Mouse (Mus musculus): ENCODE results near the gene Tpk1. TPM values are rescaled to one million over a fixed set of nuclear protein-coding genes. Genes with fewer than 3 reads are reported as not detected.

Gene Tpk1
- polyA plus RNA-seq, 1 experiment from 2014 or later: 6.5 TPM

DNA sequence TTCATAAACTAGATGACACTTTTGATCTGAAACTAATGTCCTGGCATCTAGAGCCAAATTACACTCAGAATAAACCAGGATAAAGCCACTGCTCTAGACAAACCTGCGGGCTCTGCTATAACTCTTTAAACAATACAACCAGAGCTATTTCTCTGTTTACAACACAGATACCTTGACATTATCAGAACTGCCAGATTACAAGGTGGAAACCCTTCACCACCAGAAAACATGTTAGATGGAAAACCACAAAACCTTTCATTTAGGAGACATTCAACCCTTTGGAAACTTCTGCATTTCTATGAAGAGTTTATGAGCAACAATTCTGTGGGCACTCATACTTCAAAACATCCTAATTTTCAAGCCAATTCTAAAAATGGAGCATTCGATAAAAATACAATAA is 20.4 kb downstream of the Tpk1 start:
- H3K9me3 ChIP-seq (ENCODE audit: control insufficient read depth, low read length): no peaks in the 10 kb centered on the region
- H3K27ac ChIP-seq (ENCODE audit: low read depth, low read length): no peak overlapping the region
- no peak overlapping the region for H3K4me2 ChIP-seq (ENCODE audit: low read length)
- no peak for ATAC-seq
- H3K9ac ChIP-seq (ENCODE audit: low read depth, low read length): no peak overlapping the region
- H3K4me3 ChIP-seq (ENCODE audit: low read length): no peak overlapping the region
- H3K4me1 ChIP-seq (ENCODE audit: control insufficient read depth, insufficient read depth, low read depth, low read length): no peaks in the 10 kb centered on the region
- H3K36me3 ChIP-seq (ENCODE audit: control insufficient read depth, insufficient read depth, low read length): no peaks in the 10 kb centered on the region
- 91% methylated on average over 2 of the region's 2 CpGs for WGBS
- no peaks in the 10 kb centered on the region for H3K27me3 ChIP-seq (replicated peaks; ENCODE audit: control insufficient read depth, insufficient read depth, low read length)

DNA sequence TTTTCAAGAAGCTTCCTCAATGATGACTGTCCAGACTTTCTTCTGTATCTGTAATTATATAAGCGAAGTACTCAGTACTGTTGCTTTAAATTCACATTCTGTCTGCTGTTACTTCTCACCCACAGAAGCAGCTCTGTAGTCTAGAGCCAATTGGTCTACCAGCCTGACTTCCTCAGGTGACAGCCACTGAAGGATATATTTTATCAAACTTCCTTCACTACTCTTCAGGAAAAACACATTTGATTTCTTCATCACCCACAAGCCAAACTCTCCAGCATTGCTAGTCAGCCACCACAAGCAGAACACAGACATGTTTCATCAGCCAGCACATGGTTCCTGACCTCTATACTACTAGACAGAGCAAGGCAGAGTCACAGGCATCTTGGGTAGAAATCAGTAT is 21.0 kb downstream of the Tpk1 start:
- H3K36me3 ChIP-seq (ENCODE audit: control insufficient read depth, insufficient read depth, low read length): no peaks in the 10 kb centered on the region
- H3K4me3 ChIP-seq (ENCODE audit: low read length): no peak overlapping the region
- H3K9ac ChIP-seq (ENCODE audit: low read depth, low read length): no peak overlapping the region
- no peak overlapping the region for H3K4me2 ChIP-seq (ENCODE audit: low read length)
- H3K27ac ChIP-seq (ENCODE audit: low read depth, low read length): no peak overlapping the region
- no peak for ATAC-seq
- no peaks in the 10 kb centered on the region for H3K27me3 ChIP-seq (replicated peaks; ENCODE audit: control insufficient read depth, insufficient read depth, low read length)
- no peaks in the 10 kb centered on the region for H3K4me1 ChIP-seq (ENCODE audit: control insufficient read depth, insufficient read depth, low read depth, low read length)
- WGBS: 95% methylated on average over 1 of the region's 1 CpGs
- H3K9me3 ChIP-seq (ENCODE audit: control insufficient read depth, low read length): no peaks in the 10 kb centered on the region

- H3K4me2 ChIP-seq (ENCODE audit: low read length): no peak overlapping the region
- no peak overlapping the region for H3K27ac ChIP-seq (ENCODE audit: low read depth, low read length)
- no peak overlapping the region for H3K4me3 ChIP-seq (ENCODE audit: low read length)
- H3K36me3 ChIP-seq (ENCODE audit: control insufficient read depth, insufficient read depth, low read length): no peaks in the 10 kb centered on the region
- H3K27me3 ChIP-seq (replicated peaks; ENCODE audit: control insufficient read depth, insufficient read depth, low read length): no peaks in the 10 kb centered on the region
- no peaks in the 10 kb centered on the region for H3K9me3 ChIP-seq (ENCODE audit: control insufficient read depth, low read length)
- H3K4me1 ChIP-seq (ENCODE audit: control insufficient read depth, insufficient read depth, low read depth, low read length): no peaks in the 10 kb centered on the region
- no peak overlapping the region for H3K9ac ChIP-seq (ENCODE audit: low read depth, low read length)
- ATAC-seq: no peak
- 84% methylated on average over 6 of the region's 6 CpGs for WGBS
Measured at GRCm38 (mm10) chr6:43643718-43644117, 22.4 kb downstream of the Tpk1 start.

- WGBS: 79% methylated on average over 5 of the region's 5 CpGs
- Histone ChIP-seq H3K27me3 (replicated peaks; ENCODE audit: control insufficient read depth, insufficient read depth, low read length) (no peaks in the 10 kb centered on the region), H3K4me1 (ENCODE audit: control insufficient read depth, insufficient read depth, low read depth, low read length) (no peaks in the 10 kb centered on the region), H3K4me3 (ENCODE audit: low read length) (no peak overlapping the region), H3K4me2 (ENCODE audit: low read length) (no peak overlapping the region), H3K27ac (ENCODE audit: low read depth, low read length) (no peak overlapping the region), H3K9ac (ENCODE audit: low read depth, low read length) (no peak overlapping the region), H3K36me3 (ENCODE audit: control insufficient read depth, insufficient read depth, low read length) (no peaks in the 10 kb centered on the region), H3K9me3 (ENCODE audit: control insufficient read depth, low read length) (no peaks in the 10 kb centered on the region)
- no peak for ATAC-seq
Measured at GRCm38 (mm10) chr6:43642375-43642774, 23.7 kb downstream of the Tpk1 start.

- Histone ChIP-seq H3K4me1 (ENCODE audit: control insufficient read depth, insufficient read depth, low read depth, low read length) (no peaks in the 10 kb centered on the region), H3K9me3 (ENCODE audit: control insufficient read depth, low read length) (no peaks in the 10 kb centered on the region)
Measured at GRCm38 (mm10) chr6:43640621-43641020, 25.5 kb downstream of the Tpk1 start.

DNA sequence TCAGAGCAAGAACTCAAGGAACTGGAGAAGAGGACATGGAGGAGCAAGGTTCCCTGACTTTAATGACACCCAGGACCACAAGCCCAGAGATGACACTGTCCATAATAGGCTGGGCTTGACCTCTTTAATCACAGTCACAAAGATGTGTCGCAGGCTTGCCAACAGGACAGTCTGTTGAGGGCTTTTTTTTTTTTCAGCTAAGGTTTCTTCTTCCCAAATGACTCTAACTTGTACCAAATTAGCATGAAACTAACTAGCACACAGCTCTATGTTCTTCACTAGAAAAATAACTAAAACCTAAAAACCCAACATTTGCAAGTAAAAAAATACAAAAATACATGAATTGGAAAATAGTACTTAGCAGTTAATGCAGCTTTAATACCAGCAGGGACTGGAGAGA is 27.2 kb downstream of the Tpk1 start:
- no peak overlapping the region for H3K9ac ChIP-seq (ENCODE audit: low read depth, low read length)
- ATAC-seq: no peak
- H3K9me3 ChIP-seq (ENCODE audit: control insufficient read depth, low read length): no peaks in the 10 kb centered on the region
- H3K4me3 ChIP-seq (ENCODE audit: low read length): no peak overlapping the region
- no peak overlapping the region for H3K27ac ChIP-seq (ENCODE audit: low read depth, low read length)
- WGBS: 92% methylated on average over 1 of the region's 1 CpGs
- H3K4me1 ChIP-seq (ENCODE audit: control insufficient read depth, insufficient read depth, low read depth, low read length): no peaks in the 10 kb centered on the region
- H3K36me3 ChIP-seq (ENCODE audit: control insufficient read depth, insufficient read depth, low read length): no peaks in the 10 kb centered on the region
- no peaks in the 10 kb centered on the region for H3K27me3 ChIP-seq (replicated peaks; ENCODE audit: control insufficient read depth, insufficient read depth, low read length)
- no peak overlapping the region for H3K4me2 ChIP-seq (ENCODE audit: low read length)

More at GRCm38 (mm10) chr6:43640621-43641020, 25.5 kb downstream of the Tpk1 start:
- H3K9ac ChIP-seq (ENCODE audit: low read depth, low read length): no peak overlapping the region
- H3K4me3 ChIP-seq (ENCODE audit: low read length): no peak overlapping the region
- ATAC-seq: no peak
- H3K27ac ChIP-seq (ENCODE audit: low read depth, low read length): no peak overlapping the region
- H3K27me3 ChIP-seq (replicated peaks; ENCODE audit: control insufficient read depth, insufficient read depth, low read length): no peaks in the 10 kb centered on the region
- H3K4me2 ChIP-seq (ENCODE audit: low read length): no peak overlapping the region
- H3K36me3 ChIP-seq (ENCODE audit: control insufficient read depth, insufficient read depth, low read length): no peaks in the 10 kb centered on the region

DNA sequence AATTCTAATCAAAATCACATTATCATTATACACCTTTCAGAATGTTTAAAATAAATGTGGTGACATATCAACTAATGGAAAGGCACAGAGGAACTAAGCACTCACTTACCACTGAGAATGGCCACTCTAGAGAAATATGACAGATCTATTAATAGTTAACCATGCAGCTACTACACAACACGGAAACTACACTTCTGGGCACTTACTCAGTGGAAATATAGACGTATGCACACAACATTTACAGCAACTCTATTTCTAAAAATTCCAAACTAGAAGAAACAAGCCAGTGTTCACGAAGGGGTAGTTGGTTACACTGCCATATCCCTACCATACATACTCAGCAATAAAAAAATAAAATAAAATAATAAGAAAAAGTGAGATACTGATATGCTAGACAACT is 28.0 kb downstream of the Tpk1 start:
- no peaks in the 10 kb centered on the region for H3K9me3 ChIP-seq (ENCODE audit: control insufficient read depth, low read length)
- ATAC-seq: no peak
- 90% methylated on average over 3 of the region's 3 CpGs for WGBS
- H3K27ac ChIP-seq (ENCODE audit: low read depth, low read length): no peak overlapping the region
- H3K4me2 ChIP-seq (ENCODE audit: low read length): no peak overlapping the region
- H3K36me3 ChIP-seq (ENCODE audit: control insufficient read depth, insufficient read depth, low read length): no peaks in the 10 kb centered on the region
- H3K4me3 ChIP-seq (ENCODE audit: low read length): no peak overlapping the region
- H3K4me1 ChIP-seq (ENCODE audit: control insufficient read depth, insufficient read depth, low read depth, low read length): no peaks in the 10 kb centered on the region
- no peaks in the 10 kb centered on the region for H3K27me3 ChIP-seq (replicated peaks; ENCODE audit: control insufficient read depth, insufficient read depth, low read length)
- no peak overlapping the region for H3K9ac ChIP-seq (ENCODE audit: low read depth, low read length)

GRCm38 (mm10) chr6:43636980-43637638 is 29.0 kb downstream of the Tpk1 start:
- Histone ChIP-seq H3K9me3 (ENCODE audit: control insufficient read depth, low read length) (no peaks in the 10 kb centered on the region), H3K4me2 (ENCODE audit: low read length) (no peak overlapping the region), H3K27ac (ENCODE audit: low read depth, low read length) (no peak overlapping the region), H3K36me3 (ENCODE audit: control insufficient read depth, insufficient read depth, low read length) (no peaks in the 10 kb centered on the region), H3K4me1 (ENCODE audit: control insufficient read depth, insufficient read depth, low read depth, low read length) (no peaks in the 10 kb centered on the region), H3K27me3 (replicated peaks; ENCODE audit: control insufficient read depth, insufficient read depth, low read length) (no peaks in the 10 kb centered on the region), H3K4me3 (ENCODE audit: low read length) (no peak overlapping the region), H3K9ac (ENCODE audit: low read depth, low read length) (no peak overlapping the region)
- WGBS: 89% methylated on average over 11 of the region's 11 CpGs
- no peak for ATAC-seq

DNA sequence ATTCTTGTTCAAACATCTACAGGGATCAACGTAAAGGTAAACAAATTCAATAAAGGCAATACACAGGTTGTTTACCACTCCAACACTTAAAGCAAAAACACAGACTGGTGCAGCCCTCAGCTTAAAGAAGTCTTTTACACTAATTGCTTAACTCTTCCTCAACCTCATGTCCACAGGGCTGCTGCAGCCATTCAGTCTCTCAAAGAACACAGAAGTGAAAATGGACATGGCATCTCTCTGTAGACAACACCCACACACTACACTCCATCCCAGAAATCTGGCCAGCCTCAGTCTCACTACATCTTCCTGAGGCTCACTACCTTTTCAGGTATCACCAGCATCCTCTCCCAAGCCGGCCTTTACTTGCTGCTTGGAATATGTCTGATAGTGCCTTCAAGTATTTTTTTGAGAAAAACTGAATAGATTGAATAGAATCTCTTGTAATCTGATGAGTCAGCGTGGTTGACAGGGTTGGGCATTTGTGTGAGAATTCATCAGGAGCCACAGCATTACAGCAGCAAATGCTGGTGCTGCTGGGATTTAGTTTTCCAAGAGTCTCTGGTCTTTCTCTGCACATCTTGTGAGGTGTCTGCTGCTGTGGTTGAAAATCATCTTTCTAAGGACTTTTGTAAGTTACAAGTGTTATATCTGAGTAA is 32.6 kb downstream of the Tpk1 start:
- H3K4me1 ChIP-seq (ENCODE audit: control insufficient read depth, insufficient read depth, low read depth, low read length): no peaks in the 10 kb centered on the region
- 89% methylated on average over 3 of the region's 3 CpGs for WGBS
- no peaks in the 10 kb centered on the region for H3K36me3 ChIP-seq (ENCODE audit: control insufficient read depth, insufficient read depth, low read length)
- H3K27me3 ChIP-seq (replicated peaks; ENCODE audit: control insufficient read depth, insufficient read depth, low read length): no peaks in the 10 kb centered on the region
- H3K9me3 ChIP-seq (ENCODE audit: control insufficient read depth, low read length): no peaks in the 10 kb centered on the region
- H3K4me2 ChIP-seq (ENCODE audit: low read length): no peak overlapping the region
- H3K9ac ChIP-seq (ENCODE audit: low read depth, low read length): no peak overlapping the region
- no peak for ATAC-seq
- H3K4me3 ChIP-seq (ENCODE audit: low read length): no peak overlapping the region
- H3K27ac ChIP-seq (ENCODE audit: low read depth, low read length): no peak overlapping the region
